7 mouse cellular contexts compared by ENCODE assay signal in the genomic region with DNA sequence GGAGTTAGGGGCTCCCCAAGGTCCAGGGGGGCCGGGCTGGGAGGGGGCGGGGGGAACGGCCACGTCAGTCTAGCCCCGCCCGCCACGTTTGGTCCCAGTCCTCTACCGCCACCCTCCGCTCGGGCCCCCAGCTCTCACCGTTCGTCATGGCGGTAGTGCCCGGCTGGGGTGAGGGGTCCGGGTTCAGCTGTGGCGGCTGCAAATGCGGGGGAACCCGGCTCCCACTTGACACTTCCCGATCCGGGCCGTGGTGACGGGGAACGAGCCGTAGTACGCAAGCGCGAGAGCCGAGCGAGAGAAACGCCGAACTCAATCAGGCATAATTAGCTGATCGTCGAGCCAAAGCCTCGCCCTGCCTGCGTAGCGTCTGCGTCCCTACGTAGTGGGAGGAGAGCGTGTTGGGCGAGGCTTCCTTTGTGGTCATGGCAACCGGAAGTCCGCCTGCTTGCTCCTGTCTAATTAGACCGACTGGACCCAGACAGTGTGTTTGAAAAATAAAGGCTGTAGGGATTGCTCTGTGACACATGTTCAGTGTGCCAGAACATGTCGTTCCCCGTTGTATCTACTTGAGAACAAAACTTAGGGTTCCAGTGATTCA. TPM values are rescaled to one million over a fixed set of nuclear protein-coding genes. Genes with fewer than 3 reads are reported as not detected.
DNase-seq lines count a peak whose midpoint lies in the region; ATAC-seq lines count a peak whose summit lies in the region.

A gene (minus strand): TSS at position 334 of the 598 bp plus-strand sequence.

- peak; percentile 96 for DNase-seq in adrenal gland, adult 8-10 months
- DNase-seq in embryo, embryonic 9.5 days (ENCODE audit: extremely low spot score): peak; percentile 96
- peak; percentile 86 to 96 for DNase-seq in gastrocnemius, postnatal 4 days (ENCODE audit: low spot score in 2 of 2)
- DNase-seq in left cerebral cortex, postnatal 36 days (ENCODE audit: low spot score in 2 of 2): peak; percentile 98 to 99
- DNase-seq in midbrain, embryonic 11.5 days (ENCODE audit: low spot score, missing footprints): peak; percentile 99
- peak; percentile 97 for DNase-seq in skeletal muscle tissue, adult 2 months (ENCODE audit: low read depth, low spot score)

- intact Hi-C loops in left cerebral cortex, postnatal 36 days (cut with DNase I): loop anchor here (2.0 to 5.0 kb wide), 3 partner anchors 25 to 280 kb away; a partner anchor contains a TSS

- peak; percentile 99 for ATAC-seq in intestine, embryonic 16.5 days
- peak; percentile 98 for ATAC-seq in midbrain, embryonic 11.5 days (ENCODE audit: low FRiP score)

- WGBS in intestine, embryonic 16.5 days: under 1% methylated on average over 44 of the region's 45 CpGs
- WGBS in midbrain, embryonic 11.5 days: under 1% methylated on average over 45 of the region's 45 CpGs

- H3K27me3 ChIP-seq in intestine, embryonic 16.5 days (replicated peaks; ENCODE audit: control insufficient read depth, insufficient read depth, low read length): no peaks in the 10 kb centered on the region
- no peaks in the 10 kb centered on the region for H3K27me3 ChIP-seq in midbrain, embryonic 11.5 days (ENCODE audit: control insufficient read depth, insufficient read depth, low read length)

- H3K9ac ChIP-seq in intestine, embryonic 16.5 days (ENCODE audit: low read depth, low read length): peak within 1 kb of the TSS; percentile 80
- peak within 1 kb of the TSS; percentile 76 for H3K9ac ChIP-seq in midbrain, embryonic 11.5 days (ENCODE audit: low read length)

- peaks cover 4% of the 10 kb centered on the region for H3K4me1 ChIP-seq in intestine, embryonic 16.5 days (ENCODE audit: control insufficient read depth, insufficient read depth, low read length)
- H3K4me1 ChIP-seq in midbrain, embryonic 11.5 days (ENCODE audit: control insufficient read depth, insufficient read depth, low read length): peaks cover 13% of the 10 kb centered on the region

- no peaks in the 10 kb centered on the region for H3K9me3 ChIP-seq in intestine, embryonic 16.5 days (ENCODE audit: control insufficient read depth, low read length)
- no peaks in the 10 kb centered on the region for H3K9me3 ChIP-seq in midbrain, embryonic 11.5 days (ENCODE audit: control insufficient read depth, low read length)

- peaks cover 3% of the 10 kb centered on the region; the same call in 1 of the 2 replicates for H3K36me3 ChIP-seq in intestine, embryonic 16.5 days (ENCODE audit: control insufficient read depth, insufficient read depth, low read length)
- H3K36me3 ChIP-seq in midbrain, embryonic 11.5 days (ENCODE audit: control insufficient read depth, insufficient read depth, low read length): peaks cover 9% of the 10 kb centered on the region; the same call in 1 of the 2 replicates

- peak within 1 kb of the TSS; percentile 80 for H3K4me3 ChIP-seq in intestine, embryonic 16.5 days (ENCODE audit: low read length)
- H3K4me3 ChIP-seq in midbrain, embryonic 11.5 days (ENCODE audit: low read depth, low read length): peak within 1 kb of the TSS; percentile 63

- H3K4me2 ChIP-seq in intestine, embryonic 16.5 days (ENCODE audit: low read depth, low read length): peak within 1 kb of the TSS; percentile 90
- H3K4me2 ChIP-seq in midbrain, embryonic 11.5 days: peak within 1 kb of the TSS; percentile 68

- peak within 1 kb of the TSS; percentile 86 for H3K27ac ChIP-seq in intestine, embryonic 16.5 days (ENCODE audit: low read length)
- H3K27ac ChIP-seq in midbrain, embryonic 11.5 days (ENCODE audit: low read depth, low read length): peak within 1 kb of the TSS; percentile 55

RNA-seq across cellular contexts. Expression of the gene that starts here (rescaled TPM):
- 10 to 100 TPM; 63.6 to 76.6 (median 68.7) TPM for total RNA-seq in adrenal gland, adult 8-10 months (2022)
- total RNA-seq in gastrocnemius, postnatal 4 days (2021): 10 to 100 TPM; 31.5 to 34.5 TPM
- 34.4 and 34.9 TPM in 2 replicates for polyA plus RNA-seq in intestine, embryonic 16.5 days (2015; fragmentation: Nextera tagmentation; extraction: Ambion mirVana)
- total RNA-seq in left cerebral cortex, postnatal 36 days (2021): 10 to 100 TPM; 43.2 to 44.7 TPM
- 57.2 and 66.8 TPM in 2 replicates for polyA plus RNA-seq in midbrain, embryonic 11.5 days (2014; fragmentation: Nextera tagmentation; extraction: Ambion mirVana)

Comparison
In these comparisons a context has a peak if more than half of its experiments do, and no peak if none do; other contexts are left out.
1. Peak in every context shown above with its lines: DNase-seq, ATAC-seq, H3K4me3 ChIP-seq and H3K27ac ChIP-seq.